Mouse (Mus musculus) embryonic facial prominence, embryonic 14.5 days (tissue): ENCODE results near the gene Cxcl17. TPM values are rescaled to one million over a fixed set of nuclear protein-coding genes. Genes with fewer than 3 reads are reported as not detected.

Experiments used
- ATAC-seq: fragments of 200-750 bp; cut with Nextera tagmentation; 2 replicates; pipeline ENCODE4 v1.8.0; 2017; ENCODE audit warnings: low read depth, moderate number of reproducible peaks, moderate TSS enrichment
- DNase-seq: peaks from one replicate; pipeline ENCODE4 v3.0.0-alpha.2; 2015; ENCODE audit warnings: low spot score
- H3K27ac ChIP-seq: fragments of 300-500 bp; sonication (generic); replicated peaks from 2 replicates; pipeline ENCODE4 v1.5.1; 2014; ENCODE audit warnings: low read depth, mild to moderate bottlenecking, low read length, moderate library complexity
- H3K27me3 ChIP-seq: fragments of 300-500 bp; sonication (generic); replicated peaks from 2 replicates; pipeline ENCODE4 v1.6.1; 2014; ENCODE audit warnings: low read length; ENCODE audit not compliant: control insufficient read depth, insufficient read depth
- H3K36me3 ChIP-seq: fragments of 300-500 bp; sonication (generic); 2 replicates; pipeline ENCODE4 v1.6.1; 2014; ENCODE audit warnings: low read length, mixed read lengths; ENCODE audit not compliant: control insufficient read depth, insufficient read depth
- H3K4me1 ChIP-seq: fragments of 300-500 bp; sonication (generic); 2 replicates; pipeline ENCODE4 v1.6.1; 2014; ENCODE audit warnings: antibody characterized with exemption, low read length; ENCODE audit not compliant: control insufficient read depth, insufficient read depth
- H3K4me2 ChIP-seq: fragments of 300-500 bp; sonication (generic); 2 replicates; pipeline ENCODE4 v1.6.1; 2014; ENCODE audit warnings: low read depth, mild to moderate bottlenecking, low read length, moderate library complexity, mixed read lengths
- H3K4me3 ChIP-seq: fragments of 300-500 bp; sonication (generic); 2 replicates; pipeline ENCODE4 v1.5.1; 2014; ENCODE audit warnings: low read depth, mild to moderate bottlenecking, low read length
- H3K9ac ChIP-seq: fragments of 300-500 bp; sonication (generic); 2 replicates; pipeline ENCODE4 v1.6.1; 2014; ENCODE audit warnings: low read depth, mild to moderate bottlenecking, low read length, moderate library complexity, mixed read lengths
- H3K9me3 ChIP-seq: fragments of 300-500 bp; sonication (generic); 2 replicates; pipeline ENCODE4 v1.6.1; 2016; ENCODE audit warnings: low read length; ENCODE audit not compliant: control insufficient read depth
- WGBS: fragments of 180-500 bp; shearing (Covaris S2); extraction: QIAGEN DNeasy Blood & Tissue Kit; methylation state at CpG from one replicate; pipeline ENCODE4 v1.1.7; 2014; 5-methylcytosine and 5-hydroxymethylcytosine counted together
- polyA plus RNA-seq: library from polyadenylated mRNA; unstranded; fragments of >200 nt; fragmentation: Nextera tagmentation; extraction: Ambion mirVana; gene quantifications from 2 replicates; pipeline ENCODE4 v1.2.1, GENCODE M21; 2014

Cxcl17 gene
- polyA plus RNA-seq, 1 experiment from 2014 or later = 1.9 TPM

- DNase-seq (no peak), ATAC-seq (no peak)
- H3K36me3 ChIP-seq = peaks cover 29% of the 10 kb centered on the region
- H3K27ac ChIP-seq = no peak overlapping the region
- no peak overlapping the region for H3K4me2 ChIP-seq
- no peaks in the 10 kb centered on the region for H3K9me3 ChIP-seq
- no peaks in the 10 kb centered on the region for H3K27me3 ChIP-seq
- H3K4me1 ChIP-seq = peaks cover 4% of the 10 kb centered on the region
- H3K9ac ChIP-seq = no peak overlapping the region
- WGBS = 36% methylated on average over 3 of the region's 3 CpGs
- H3K4me3 ChIP-seq = no peak overlapping the region
Measured at GRCm38 (mm10) chr7:25381284-25381680, 31.4 kb downstream of the Cxcl17 start.

DNA sequence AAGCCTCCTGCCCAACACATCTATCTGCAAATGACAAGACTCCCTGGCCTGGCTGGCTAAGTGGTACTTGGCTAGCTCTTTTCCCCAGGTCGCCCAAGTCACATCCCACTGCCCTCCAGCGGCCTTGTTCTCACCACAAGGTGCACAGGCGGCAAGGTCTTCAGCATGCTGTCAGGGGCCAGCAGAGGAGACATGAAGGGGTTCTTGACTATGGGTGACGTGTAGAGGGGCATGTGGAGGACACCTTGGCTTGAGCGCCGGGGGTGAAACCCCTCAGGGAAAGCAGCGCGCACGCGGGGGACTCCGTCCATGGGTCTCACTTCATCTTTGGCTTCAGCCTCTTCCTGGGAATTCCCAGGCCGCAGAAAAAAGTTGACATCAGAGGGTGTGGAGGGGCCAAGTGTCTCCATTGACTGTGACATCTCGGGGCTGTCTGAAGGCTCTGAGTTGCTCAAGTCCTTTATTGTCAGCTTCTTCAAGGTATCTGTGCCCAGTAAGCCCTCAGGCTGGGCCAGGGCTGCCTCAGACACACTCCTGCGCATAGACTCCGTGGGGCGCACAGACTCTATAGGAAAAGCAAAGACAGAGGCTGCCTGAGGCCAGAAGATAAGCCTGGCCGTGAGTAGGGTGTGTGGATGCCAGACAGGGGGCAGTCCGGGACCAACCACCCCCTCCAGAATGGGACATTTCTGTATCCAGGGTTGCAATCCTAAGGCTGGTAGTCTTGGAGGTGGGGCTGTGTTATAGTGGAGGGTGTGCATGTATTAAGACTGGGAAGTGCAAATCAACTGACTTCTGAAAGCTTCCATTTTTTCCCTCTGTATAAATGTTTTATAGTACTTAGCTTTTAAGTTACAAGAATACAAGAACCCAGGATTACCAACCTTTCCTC lies 32.0 kb downstream of the Cxcl17 start:
- ATAC-seq = no peak
- Histone ChIP-seq H3K4me2 (peak overlapping the region; percentile 62), H3K9me3 (no peaks in the 10 kb centered on the region), H3K9ac (0 out of 2 replicates have a peak overlapping the region, but pooled peaks have one; percentile 56), H3K36me3 (peaks cover 27% of the 10 kb centered on the region), H3K27me3 (no peaks in the 10 kb centered on the region), H3K4me3 (peak overlapping the region; percentile 39), H3K27ac (no peak overlapping the region), H3K4me1 (peaks cover 4% of the 10 kb centered on the region)
- WGBS = 64% methylated on average over 18 of the region's 18 CpGs
- DNase-seq = no peak

GRCm38 (mm10) chr7:25379551-25380351 lies 32.9 kb downstream of the Cxcl17 start:
- no peak overlapping the region for H3K27ac ChIP-seq
- WGBS = 3% methylated on average over 40 of the region's 42 CpGs

DNA sequence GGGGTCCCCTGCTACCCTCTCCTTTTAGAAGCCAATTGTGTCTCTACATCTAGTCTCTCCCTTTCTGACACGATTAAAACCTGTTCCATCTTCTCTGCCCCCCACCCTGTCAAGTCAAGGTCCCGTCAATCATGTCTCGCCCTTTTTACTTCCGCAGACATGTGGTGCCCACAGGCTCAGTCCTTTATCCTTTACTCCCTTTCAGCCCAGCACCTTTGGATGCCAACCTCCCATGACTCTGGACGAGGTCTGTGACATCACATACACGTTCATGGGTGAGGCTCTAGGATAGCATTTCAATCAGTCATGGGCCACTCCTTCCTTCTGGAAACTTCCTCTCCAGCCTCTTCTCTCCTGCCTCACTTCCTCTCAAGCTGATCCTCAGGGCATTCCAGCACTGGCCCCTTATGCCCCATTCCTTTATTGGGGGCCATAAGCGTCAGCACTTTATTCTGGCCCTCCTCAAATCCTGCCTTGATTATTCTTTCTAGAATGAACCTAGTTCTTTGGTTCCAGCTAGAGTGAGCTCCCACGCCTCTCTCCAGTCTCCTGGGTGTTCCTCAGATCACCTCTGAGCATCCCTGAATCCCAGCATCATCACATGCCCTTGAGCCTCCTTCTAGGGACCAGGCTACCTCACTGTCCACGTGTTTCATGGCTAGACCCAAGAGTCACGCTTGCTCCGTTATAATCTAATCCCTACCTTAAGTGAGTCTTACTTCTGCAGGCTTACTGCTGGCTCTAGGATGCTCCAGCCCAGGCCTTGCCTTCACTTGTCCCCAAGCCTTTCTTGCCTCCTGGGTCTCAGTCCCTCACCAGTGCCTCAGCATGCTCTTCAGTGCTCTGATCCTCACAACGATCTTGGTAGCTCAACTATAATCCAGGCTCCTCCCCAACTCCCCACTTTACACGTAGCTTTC lies 34.2 kb downstream of the Cxcl17 start:
- no peaks in the 10 kb centered on the region for H3K9me3 ChIP-seq
- no peaks in the 10 kb centered on the region for H3K27me3 ChIP-seq
- ATAC-seq (no peak), DNase-seq (no peak)
- peaks cover 4% of the 10 kb centered on the region for H3K4me1 ChIP-seq
- H3K27ac ChIP-seq = no peak overlapping the region
- no peak overlapping the region for H3K4me3 ChIP-seq
- H3K9ac ChIP-seq = no peak overlapping the region
- H3K36me3 ChIP-seq = peaks cover 6% of the 10 kb centered on the region
- H3K4me2 ChIP-seq = no peak overlapping the region
- 82% methylated on average over 13 of the region's 13 CpGs for WGBS

More at GRCm38 (mm10) chr7:25379551-25380351, 32.9 kb downstream of the Cxcl17 start:
- no peaks in the 10 kb centered on the region for H3K27me3 ChIP-seq
- DNase-seq = peak; percentile 86
- H3K4me1 ChIP-seq = peaks cover 4% of the 10 kb centered on the region
- H3K4me2 ChIP-seq = peak overlapping the region; percentile 62
- ATAC-seq = peak; percentile 60
- H3K9ac ChIP-seq = peak overlapping the region; percentile 56
- H3K9me3 ChIP-seq = no peaks in the 10 kb centered on the region
- peaks cover 19% of the 10 kb centered on the region for H3K36me3 ChIP-seq
- H3K4me3 ChIP-seq = peak overlapping the region; percentile 39

DNA sequence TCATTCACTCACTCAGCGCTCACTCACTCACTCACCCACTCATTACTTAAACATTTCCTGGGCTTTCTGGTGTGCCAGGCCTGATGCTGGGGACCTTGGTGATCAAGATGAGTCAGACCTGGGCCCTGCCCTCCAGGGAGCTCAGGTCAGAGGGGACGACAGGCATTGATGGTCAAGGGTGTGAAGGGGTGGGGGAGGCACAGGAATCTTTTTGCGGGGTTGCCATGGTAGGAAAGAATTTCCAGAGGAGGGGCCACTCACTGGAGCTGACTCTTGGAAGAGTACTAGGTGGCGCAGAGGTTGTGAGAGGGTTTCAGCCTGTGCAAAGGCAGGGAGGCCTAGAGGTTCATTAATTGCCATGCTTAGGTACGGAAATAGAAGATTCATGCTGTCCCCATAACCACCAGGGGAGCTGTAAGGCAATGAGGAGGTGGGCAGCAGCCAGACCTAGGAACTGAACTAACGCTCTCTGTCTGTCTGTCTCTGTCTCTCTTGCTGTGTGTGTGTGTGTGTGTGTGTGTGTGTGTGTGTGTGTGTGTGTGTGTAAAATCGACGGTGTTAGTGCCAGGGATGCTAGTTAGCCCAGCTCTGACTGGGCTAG lies 35.5 kb downstream of the Cxcl17 start:
- Histone ChIP-seq H3K9ac (0 out of 2 replicates have a peak overlapping the region, but pooled peaks have one; percentile 31), H3K4me2 (peak overlapping the region; percentile 52), H3K4me3 (peak overlapping the region; percentile 32)

GRCm38 (mm10) chr7:25376556-25376955 lies 36.1 kb downstream of the Cxcl17 start:
- H3K4me3 ChIP-seq = peak overlapping the region; percentile 32
- 0 out of 2 replicates have a peak overlapping the region, but pooled peaks have one; percentile 31 for H3K9ac ChIP-seq
- H3K4me1 ChIP-seq = peaks cover 4% of the 10 kb centered on the region
- DNase-seq = peak; percentile 77
- H3K9me3 ChIP-seq = no peaks in the 10 kb centered on the region
- ATAC-seq = peak; percentile 61
- H3K36me3 ChIP-seq = no peaks in the 10 kb centered on the region
- 3% methylated on average over 17 of the region's 17 CpGs for WGBS
- H3K27ac ChIP-seq = no peak overlapping the region
- no peaks in the 10 kb centered on the region for H3K27me3 ChIP-seq
- peak overlapping the region; percentile 52 for H3K4me2 ChIP-seq

More for the DNA sequence above, 35.5 kb downstream of the Cxcl17 start:
- H3K9me3 ChIP-seq = no peaks in the 10 kb centered on the region
- H3K27ac ChIP-seq = no peak overlapping the region
- ATAC-seq (no peak), DNase-seq (no peak)
- H3K27me3 ChIP-seq = no peaks in the 10 kb centered on the region
- WGBS = 36% methylated on average over 8 of the region's 8 CpGs
- H3K4me1 ChIP-seq = peaks cover 4% of the 10 kb centered on the region
- H3K36me3 ChIP-seq = no peaks in the 10 kb centered on the region; the same call in 1 of the 2 replicates

DNA sequence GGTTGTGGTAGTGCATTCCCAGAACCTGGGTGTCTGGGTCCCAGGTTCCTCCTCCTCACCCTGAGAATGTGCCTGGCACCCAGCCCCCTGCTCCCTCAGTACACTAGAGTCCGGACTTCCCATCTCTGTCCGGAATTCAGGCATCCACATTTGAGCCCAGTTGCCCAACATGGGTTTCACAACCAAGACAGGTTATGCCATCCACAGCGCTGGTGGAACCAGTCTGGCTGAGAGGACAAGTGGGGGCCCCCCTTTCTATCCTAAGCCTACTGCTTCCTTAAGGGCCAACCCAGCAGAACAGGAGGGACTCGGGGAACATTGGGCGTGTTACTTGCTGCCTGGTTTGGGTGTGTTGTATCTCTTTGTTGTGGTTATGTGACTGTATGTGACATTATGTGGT lies 40.2 kb downstream of the Cxcl17 start:
- H3K9ac ChIP-seq = no peak overlapping the region
- no peak overlapping the region for H3K27ac ChIP-seq
- no peaks in the 10 kb centered on the region for H3K9me3 ChIP-seq
- no peaks in the 10 kb centered on the region for H3K36me3 ChIP-seq
- WGBS = 84% methylated on average over 5 of the region's 5 CpGs
- DNase-seq (peak; percentile 38), ATAC-seq (no peak)
- H3K27me3 ChIP-seq = peaks cover 22% of the 10 kb centered on the region
- H3K4me3 ChIP-seq = no peak overlapping the region
- H3K4me2 ChIP-seq = no peak overlapping the region
- H3K4me1 ChIP-seq = peaks cover 4% of the 10 kb centered on the region; the same call in 1 of the 2 replicates
